Mouse (Mus musculus) C2C12 (cell line): ENCODE measurements around the gene Ston2. TPM values are rescaled to one million over a fixed set of nuclear protein-coding genes. Genes with fewer than 3 reads are reported as not detected.
"Not testable (repeated sequence)": the region's sequence is repeated elsewhere in the genome, so short reads cannot be mapped to it uniquely, and the experiment has no call there.

Source experiments
- H3K27me3 ChIP-seq: one replicate; pipeline ENCODE4 v1.6.1; 2011; ENCODE audit not compliant: control insufficient read depth, insufficient read depth, insufficient read length
- H3K36me3 ChIP-seq: one replicate; pipeline ENCODE4 v1.6.1; 2011; ENCODE audit not compliant: control insufficient read depth, insufficient read depth
- H3K4me3 ChIP-seq: one replicate; pipeline ENCODE4 v1.5.1; 2011; ENCODE audit warnings: mild to moderate bottlenecking, control low read depth; ENCODE audit not compliant: poor library complexity, insufficient read depth, severe bottlenecking
- H3K79me2 ChIP-seq: one replicate; pipeline ENCODE4 v1.6.1; 2011; ENCODE audit not compliant: control insufficient read depth, insufficient read depth
- H3K79me3 ChIP-seq: one replicate; pipeline ENCODE4 v1.6.1; 2011; ENCODE audit warnings: low read depth, control low read depth
- H3ac ChIP-seq: one replicate; pipeline ENCODE3; 2011; ENCODE audit warnings: low read depth; ENCODE audit not compliant: control insufficient read depth, insufficient read length
- CEBPB ChIP-seq: IDR thresholded peaks from one replicate; pipeline ENCODE4 v1.6.1; 2011; ENCODE audit warnings: low read depth, mild to moderate bottlenecking, control low read depth, moderate library complexity
- CTCF ChIP-seq: IDR thresholded peaks from one replicate; pipeline ENCODE4 v1.5.1; 2011; ENCODE audit not compliant: control insufficient read depth, insufficient read depth, insufficient read length
- FOSL1 ChIP-seq: IDR thresholded peaks from one replicate; pipeline ENCODE4 v1.8.0; 2011; ENCODE audit warnings: mild to moderate bottlenecking, low read length; ENCODE audit not compliant: poor library complexity, insufficient read depth, severe bottlenecking
- MAX ChIP-seq: IDR thresholded peaks from one replicate; pipeline ENCODE4 v1.6.1; 2011; ENCODE audit warnings: mild to moderate bottlenecking, control low read depth
- MYOD1 ChIP-seq: IDR thresholded peaks from one replicate; pipeline ENCODE4 v1.6.1; 2011; ENCODE audit warnings: low read depth; ENCODE audit not compliant: control insufficient read depth, insufficient read length
- MYOG ChIP-seq: IDR thresholded peaks from one replicate; pipeline ENCODE4 v1.6.1; 2011; ENCODE audit not compliant: control insufficient read depth, insufficient read length; ENCODE audit errors: extremely low read depth
- USF1 ChIP-seq: IDR thresholded peaks from one replicate; pipeline ENCODE4 v1.6.1; 2011; ENCODE audit warnings: low read depth, mild to moderate bottlenecking, control low read depth, moderate library complexity
- polyA plus RNA-seq: library from polyadenylated mRNA; unstranded; fragments of >200 nt; fragmentation: generic; extraction: Trizol; gene quantifications from one replicate; pipeline ENCODE4 v1.2.1, GENCODE M21; 2012; ENCODE audit warnings: missing spikeins

Gene Ston2
- polyA plus RNA-seq, 1 experiment, result 11.6 TPM

DNA sequence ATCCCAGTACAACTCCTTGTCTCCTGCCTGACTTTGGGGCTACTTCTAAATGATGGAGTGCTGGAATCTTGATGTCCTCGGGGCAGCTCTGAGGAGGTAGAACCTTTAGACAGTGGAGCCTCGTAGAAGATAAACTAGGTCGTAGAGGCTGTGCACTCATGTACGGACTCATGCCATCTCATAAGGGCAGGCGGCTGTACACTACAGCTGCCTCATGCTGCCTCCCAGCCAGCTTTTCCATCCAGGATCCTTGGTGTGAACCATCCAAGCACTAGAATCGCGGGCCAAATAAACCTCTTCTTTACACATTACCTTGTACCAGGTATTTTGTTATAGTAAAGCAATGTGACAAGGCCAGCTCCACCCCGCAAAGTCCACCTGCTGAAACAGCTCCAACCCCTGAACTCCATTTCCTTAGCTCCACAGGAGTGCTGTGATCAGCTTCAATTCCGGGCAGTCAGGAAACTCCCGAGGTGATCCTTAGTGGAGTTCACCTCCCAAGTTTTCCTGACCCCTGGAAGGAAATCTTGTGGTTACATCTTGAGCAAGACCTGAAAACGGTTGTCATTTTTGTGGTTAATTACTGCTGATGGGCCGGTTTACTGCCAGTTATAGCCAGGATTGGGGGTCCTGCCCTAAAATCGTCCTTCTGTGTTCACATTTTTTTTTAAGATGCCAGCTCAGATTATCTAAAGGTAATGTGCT lies 36.1 kb downstream of the Ston2 start:
- H3K79me2 ChIP-seq, result no peaks in the 10 kb centered on the region
- no peaks in the 10 kb centered on the region for H3K36me3 ChIP-seq
- H3K27me3 ChIP-seq, result no peaks in the 10 kb centered on the region
- no peak overlapping the region for H3ac ChIP-seq
- TF ChIP-seq CEBPB (peak; percentile 53), MYOG (no peak), USF1 (no peak), FOSL1 (no peak), CTCF (no peak), MYOD1 (no peak), MAX (no peak)
- no peaks in the 10 kb centered on the region for H3K79me3 ChIP-seq
- no peak overlapping the region for H3K4me3 ChIP-seq

DNA sequence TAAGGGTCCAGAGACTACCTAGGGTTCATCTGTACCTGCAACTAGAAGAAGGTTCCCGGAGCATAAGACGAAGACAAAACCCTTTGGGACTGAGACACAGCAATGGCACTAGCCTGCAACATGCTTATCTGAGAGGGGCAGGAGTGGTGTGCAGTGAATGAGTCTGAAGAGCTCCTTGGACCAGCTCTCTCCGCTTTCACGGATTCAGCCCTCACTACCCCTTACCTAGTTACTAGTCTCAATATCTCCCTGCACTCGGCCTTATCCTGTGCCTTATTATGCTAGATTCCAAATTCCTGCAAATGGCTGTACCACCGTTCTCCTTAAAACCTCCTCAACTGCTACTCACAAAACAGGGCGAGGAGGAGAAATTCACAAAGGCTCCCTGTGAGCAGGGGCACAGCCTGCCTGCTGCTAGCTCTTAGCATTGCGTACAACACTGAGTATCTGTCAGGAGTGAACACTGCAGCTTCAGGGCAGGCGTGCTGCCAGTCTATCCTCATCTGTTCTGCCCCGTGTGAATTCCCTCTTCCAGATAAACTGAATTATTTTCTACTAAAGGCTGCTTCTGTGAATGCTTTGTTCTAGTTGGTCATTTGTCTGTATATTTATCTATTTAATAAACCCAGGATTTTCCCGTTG lies 38.5 kb downstream of the Ston2 start:
- Histone ChIP-seq H3K27me3 (no peaks in the 10 kb centered on the region), H3K36me3 (no peaks in the 10 kb centered on the region), H3ac (no peak overlapping the region), H3K79me3 (no peaks in the 10 kb centered on the region), H3K79me2 (no peaks in the 10 kb centered on the region), H3K4me3 (no peak overlapping the region)
- TF ChIP-seq FOSL1, result no peak
- no peak for TF ChIP-seq USF1
- TF ChIP-seq CEBPB, result no peak
- no peak for TF ChIP-seq CTCF
- TF ChIP-seq MYOD1, result no peak
- TF ChIP-seq MYOG, result no peak
- no peak for TF ChIP-seq MAX

- Histone ChIP-seq H3ac (no peak overlapping the region), H3K79me2 (no peaks in the 10 kb centered on the region), H3K36me3 (no peaks in the 10 kb centered on the region), H3K4me3 (no peak overlapping the region), H3K79me3 (no peaks in the 10 kb centered on the region), H3K27me3 (no peaks in the 10 kb centered on the region)
- peak; percentile 90 for TF ChIP-seq FOSL1
- peak; percentile 84 for TF ChIP-seq MAX
- TF ChIP-seq USF1, result no peak
- peak; percentile 55 for TF ChIP-seq MYOD1
Observed at GRCm38 (mm10) chr12:91748241-91748865, 39.8 kb downstream of the Ston2 start.

DNA sequence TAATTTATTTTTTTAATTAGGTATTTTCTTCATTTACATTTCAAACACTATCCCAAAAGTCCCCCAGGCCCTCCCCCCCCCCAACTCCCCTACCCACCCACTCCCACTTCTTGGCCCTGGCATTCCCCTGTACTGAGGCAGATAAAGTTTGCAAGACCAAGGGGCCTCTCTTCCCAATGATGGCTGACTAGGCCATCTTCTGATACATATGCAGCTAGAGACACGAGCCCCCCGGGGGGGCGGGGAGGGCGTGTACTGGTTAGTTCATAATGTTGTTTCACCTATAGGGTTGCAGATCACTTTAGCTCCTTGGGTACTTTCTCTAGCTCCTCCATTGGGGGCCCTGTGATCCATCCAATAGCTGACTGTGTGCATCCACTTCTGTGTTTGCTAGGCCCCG lies 41.3 kb downstream of the Ston2 start:
- H3K27me3 ChIP-seq, H3K79me3 ChIP-seq, H3K79me2 ChIP-seq, H3K36me3 ChIP-seq, H3K4me3 ChIP-seq, H3ac ChIP-seq: not testable (repeated sequence)

GRCm38 (mm10) chr12:91745758-91746290 lies 42.4 kb downstream of the Ston2 start:
- no peaks in the 10 kb centered on the region for H3K79me2 ChIP-seq
- TF ChIP-seq MAX, result no peak
- no peak for TF ChIP-seq USF1
- no peak for TF ChIP-seq CTCF
- no peak for TF ChIP-seq CEBPB
- TF ChIP-seq MYOG, result no peak
- TF ChIP-seq MYOD1, result peak; percentile 94
- TF ChIP-seq FOSL1, result peak; percentile 31
- no peaks in the 10 kb centered on the region for H3K27me3 ChIP-seq
- no peak overlapping the region for H3ac ChIP-seq
- H3K36me3 ChIP-seq, result no peaks in the 10 kb centered on the region
- H3K79me3 ChIP-seq, result no peaks in the 10 kb centered on the region
- H3K4me3 ChIP-seq, result no peak overlapping the region

GRCm38 (mm10) chr12:91744091-91744490 lies 44.1 kb downstream of the Ston2 start:
- Histone ChIP-seq H3K4me3 (no peak overlapping the region), H3ac (no peak overlapping the region), H3K79me2 (no peaks in the 10 kb centered on the region), H3K79me3 (no peaks in the 10 kb centered on the region), H3K27me3 (no peaks in the 10 kb centered on the region), H3K36me3 (no peaks in the 10 kb centered on the region)
- TF ChIP-seq MYOD1, result no peak
- no peak for TF ChIP-seq USF1
- no peak for TF ChIP-seq FOSL1
